Mouse (Mus musculus): ENCODE results near the gene Psmb6.
"Not testable (repeated sequence)": the region's sequence is repeated elsewhere in the genome, so short reads cannot be mapped to it uniquely, and the experiment has no call there.

Psmb6 gene

DNA sequence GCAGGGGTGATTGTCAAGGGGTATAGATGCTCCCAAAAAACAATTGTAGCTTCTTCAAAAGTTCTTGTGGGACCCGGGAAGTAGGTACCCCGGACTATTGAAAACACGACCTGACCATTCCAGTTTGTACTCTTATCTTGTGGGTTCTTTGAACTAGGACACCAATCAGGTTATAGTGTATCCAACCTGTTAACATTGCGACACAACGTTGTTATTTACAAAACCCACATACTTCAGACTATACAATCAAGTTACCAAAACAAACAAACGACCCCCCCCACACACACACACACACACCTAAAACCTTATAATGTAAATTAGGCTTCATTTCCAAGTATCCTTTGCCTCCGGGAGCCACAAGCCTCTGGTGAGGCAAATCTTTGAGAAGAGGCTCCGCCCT, 385 bp upstream of the Psmb6 start:
- no peak for DNase-seq

DNA sequence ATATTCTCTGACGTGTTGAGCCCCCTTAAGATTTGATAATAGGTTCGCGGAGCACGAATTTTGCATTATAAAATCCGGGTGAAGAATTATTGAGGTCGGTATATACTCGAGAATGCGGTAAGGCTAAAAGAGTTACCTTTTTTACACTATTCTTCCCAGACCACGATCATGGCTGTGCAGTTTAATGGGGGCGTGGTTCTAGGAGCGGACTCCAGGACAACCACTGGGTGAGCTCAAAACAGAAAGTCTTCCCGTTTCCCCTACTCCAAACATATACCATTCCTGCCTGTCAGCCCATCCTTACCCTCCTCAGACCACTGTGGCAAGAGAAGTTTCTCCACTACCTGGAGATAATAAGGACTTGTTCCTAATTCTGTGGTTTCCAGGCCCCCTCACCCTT, 559 bp downstream of the Psmb6 start:
- no peak for DNase-seq

DNA sequence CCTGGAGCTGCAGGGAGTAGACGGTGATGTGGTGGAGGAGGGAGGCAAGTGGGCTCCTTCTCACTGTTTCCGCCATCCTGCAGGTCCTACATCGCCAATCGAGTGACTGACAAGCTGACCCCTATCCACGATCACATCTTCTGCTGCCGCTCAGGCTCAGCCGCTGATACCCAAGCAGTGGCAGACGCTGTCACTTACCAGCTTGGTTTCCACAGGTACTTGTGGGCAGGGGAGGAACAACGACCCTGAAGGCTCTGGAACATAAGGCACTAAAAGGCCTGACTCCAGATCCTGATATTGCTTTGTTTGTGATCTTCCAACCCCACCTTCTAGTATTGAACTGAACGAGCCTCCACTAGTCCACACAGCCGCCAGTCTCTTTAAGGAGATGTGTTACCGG, 1.0 kb downstream of the Psmb6 start:
- DNase-seq, result no peak

DNA sequence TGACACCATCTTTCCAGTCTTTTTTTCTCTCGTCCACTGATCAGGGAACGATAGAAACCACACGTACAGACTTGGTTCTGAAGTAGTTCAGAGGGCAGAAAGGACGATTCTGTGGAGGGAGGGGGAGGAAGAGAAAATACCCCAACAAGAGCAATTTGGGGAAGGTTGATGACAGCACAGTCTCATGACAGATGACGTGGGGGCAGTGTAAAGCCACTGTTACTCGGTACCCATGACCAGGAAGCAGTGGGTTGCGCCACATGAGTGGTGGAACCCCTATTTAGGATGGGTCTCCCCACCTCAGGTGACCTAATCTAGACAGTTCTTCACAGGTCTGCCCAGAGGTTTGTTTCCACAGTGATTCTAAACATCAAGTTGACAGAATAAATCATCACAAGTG, 3.4 kb downstream of the Psmb6 start:
- peak; percentile 45 for DNase-seq

DNA sequence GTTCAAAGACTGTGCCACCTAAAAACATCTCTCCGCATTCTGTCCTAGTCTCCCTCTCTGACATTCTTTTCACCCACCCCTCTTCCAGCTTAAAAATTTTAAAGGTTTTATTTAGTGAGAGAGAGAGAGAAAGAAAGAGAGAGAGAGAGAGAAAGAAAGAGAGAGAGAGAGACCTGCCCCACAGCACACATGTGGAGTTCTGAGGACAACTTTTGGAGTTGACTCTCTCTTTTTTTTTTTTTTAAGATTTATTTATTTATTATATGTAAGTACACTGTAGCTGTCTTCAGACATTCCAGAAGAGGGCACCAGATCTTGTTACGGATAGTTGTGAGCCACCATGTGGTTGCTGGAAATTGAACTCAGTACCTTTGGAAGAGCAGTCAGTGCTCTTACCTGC, 5.9 kb downstream of the Psmb6 start:
- not testable (repeated sequence) for DNase-seq

DNA sequence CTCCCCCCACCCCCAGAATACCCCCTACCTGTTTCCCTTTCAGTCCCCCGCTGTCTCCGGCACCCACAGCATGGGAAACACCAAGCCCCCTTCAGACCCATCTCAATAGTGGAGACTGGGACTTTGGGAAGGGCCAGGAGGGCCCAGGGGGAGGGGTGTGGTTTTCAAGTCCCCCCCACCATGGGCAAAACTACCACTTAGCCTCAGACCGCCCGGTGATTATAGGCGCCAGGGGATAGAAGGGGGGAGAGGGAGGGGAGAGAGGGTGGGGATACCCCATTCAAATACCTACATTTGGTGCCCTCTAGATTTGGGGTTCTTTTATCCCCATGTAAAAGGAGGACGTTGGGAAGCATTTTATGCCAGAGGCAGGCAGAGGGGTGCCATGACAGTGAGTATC, 7.7 kb downstream of the Psmb6 start, which contains the start of gene Gm40193:
Gm40193 (minus strand) TSS at position 101 of the 400 bp plus-strand sequence.
- no peak for DNase-seq

DNA sequence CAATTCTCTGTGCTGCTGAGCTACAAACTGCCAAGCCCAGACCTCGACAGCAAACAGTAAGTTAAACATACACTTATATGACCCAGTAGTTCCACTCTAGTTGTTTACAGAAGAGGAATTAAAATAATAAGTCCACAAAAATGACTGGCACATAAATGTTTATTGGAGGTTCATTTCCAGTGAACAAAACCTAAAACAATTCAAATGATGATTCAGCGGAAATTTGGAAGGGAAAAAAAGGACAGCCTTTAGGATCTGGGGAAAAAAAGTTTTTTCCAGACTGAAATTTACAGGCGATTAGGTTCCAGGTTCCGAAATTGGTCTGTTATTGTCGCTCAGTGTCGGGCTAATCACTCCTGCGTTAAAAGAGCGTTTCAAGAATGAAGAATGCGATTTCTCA, 14.3 kb downstream of the Psmb6 start:
- no peak for DNase-seq

DNA sequence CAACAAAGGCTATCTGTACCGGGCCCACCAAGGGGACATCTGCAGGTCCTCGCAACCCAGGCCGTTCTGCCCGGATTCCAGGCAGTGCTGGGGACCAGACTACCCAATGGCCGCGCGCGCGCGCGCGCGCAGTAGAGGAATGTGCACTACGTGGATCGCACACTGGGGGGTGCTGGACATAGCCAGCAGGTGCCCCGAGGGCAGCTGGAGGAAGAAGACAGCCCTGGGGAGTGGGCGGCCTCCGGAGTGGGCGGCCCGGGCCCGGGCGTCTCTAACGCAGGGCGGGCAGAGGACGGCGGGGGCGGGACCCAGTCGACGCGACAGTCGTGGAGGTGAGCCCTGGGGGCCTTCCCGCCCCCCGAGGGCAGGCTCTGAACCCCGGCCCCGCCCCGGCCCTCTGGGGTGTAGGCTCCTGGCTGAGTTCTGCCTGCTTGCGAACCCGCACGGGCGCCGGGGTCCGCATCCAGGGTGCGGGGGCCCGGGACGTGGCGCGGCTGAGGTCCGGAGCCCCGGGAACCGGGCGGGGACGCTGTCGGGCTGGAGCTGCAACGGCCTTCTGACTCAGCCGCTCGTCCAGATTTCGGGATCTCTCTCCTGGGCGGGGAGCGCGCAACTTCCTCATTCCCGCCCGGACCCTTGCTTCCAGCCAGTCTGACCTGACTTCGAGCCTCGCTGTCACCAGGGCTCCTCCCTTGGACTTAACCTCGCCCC, 14.9 kb downstream of the Psmb6 start, which contains the start of gene Pld2:
Pld2 (plus strand) TSS at position 188 of the 711 bp plus-strand sequence.
- DNase-seq, result peak; percentile 96

DNA sequence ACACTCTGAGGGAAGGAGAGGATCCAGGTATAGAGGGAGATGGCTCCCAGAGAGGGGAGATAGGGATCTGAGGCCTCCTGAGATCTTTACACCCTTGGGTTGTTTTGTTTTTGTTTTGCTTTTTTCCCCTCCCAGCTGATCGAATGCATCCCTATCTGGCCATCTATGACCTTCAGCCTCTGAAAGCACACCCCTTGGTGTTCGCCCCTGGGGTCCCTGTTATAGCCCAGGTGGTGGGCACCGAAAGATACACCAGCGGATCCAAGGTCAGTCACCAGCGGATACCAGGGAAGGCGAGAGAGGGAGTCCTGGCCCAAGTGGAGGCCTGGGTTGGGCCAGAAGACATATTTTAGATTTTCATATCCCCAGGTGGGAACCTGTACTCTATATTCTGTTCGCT, 15.8 kb downstream of the Psmb6 start:
- no peak for DNase-seq

DNA sequence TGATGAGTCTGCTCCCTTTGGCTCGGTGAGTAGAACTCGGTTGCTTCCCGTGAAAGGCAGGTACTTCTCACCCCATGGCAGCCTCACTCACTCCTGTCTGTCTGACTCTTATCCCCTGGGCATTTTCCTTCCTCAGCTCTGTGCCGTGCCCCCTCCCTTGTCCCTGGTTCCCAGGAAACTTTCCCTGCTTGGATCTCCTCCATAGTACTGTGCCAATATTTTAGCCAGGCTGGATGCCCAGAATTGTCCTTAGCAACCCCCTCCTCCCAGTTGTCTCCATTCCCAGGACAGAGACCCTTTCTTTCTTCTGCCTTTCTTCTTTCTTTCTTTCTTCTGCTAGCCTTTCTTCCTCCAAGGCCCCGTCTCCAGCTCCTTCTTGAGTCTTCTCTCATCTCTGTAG, 16.2 kb downstream of the Psmb6 start:
- no peak for DNase-seq

DNA sequence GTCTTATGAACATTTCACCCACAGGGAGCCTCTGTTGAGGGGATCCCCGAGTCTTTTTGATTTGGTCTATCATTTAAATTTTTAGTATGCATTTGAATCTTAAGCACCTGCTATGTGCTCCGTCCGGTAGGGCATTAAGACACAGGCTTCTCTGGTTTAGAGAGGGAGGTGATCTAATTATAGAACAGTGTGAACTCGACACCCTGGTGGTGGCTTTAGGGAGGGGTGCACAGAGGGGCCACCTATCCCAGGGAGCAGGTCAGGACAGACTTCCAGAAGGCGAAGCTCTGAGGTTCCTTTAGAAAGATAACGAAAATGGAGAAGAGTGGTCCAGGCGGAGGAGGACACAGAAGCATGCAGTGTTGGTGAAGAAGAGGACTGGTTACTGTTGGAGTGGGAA, 19.3 kb downstream of the Psmb6 start:
- no peak for DNase-seq

DNA sequence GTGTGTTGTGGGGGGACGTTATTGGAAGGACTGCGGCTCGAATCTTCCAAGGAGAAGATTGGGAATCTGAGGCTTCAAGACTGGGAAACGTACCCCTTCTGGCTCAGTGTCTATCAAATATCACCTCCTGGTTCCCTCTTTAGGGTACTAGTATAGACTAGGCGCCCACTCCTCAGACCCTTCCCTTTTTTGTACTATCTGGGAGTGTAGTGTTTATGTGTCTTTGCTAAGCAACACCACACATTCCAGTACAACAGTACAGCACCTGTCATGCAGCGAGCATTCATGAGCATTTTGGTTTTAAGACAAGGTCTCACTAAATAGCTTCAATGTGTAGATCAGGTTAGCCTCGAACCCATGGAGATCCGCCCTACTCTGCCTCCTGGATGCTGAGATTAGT, 26.4 kb downstream of the Psmb6 start:
- DNase-seq, result peak; percentile 22

DNA sequence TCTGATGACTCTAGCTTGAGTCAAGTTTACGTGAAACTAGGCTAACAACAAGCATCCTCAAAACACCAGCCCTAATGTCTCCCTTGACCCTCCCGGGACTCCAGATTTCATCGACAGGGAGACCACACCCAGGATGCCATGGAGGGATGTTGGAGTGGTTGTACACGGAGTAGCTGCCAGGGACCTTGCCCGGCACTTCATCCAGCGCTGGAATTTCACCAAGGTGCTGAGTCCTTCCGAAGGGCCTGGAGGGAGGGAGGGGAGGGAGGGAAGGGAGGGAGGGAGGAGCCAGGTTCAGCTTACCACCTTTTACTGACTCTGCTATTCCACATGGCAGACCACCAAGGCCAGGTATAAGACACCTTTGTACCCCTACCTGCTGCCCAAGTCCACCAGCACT, 28.8 kb downstream of the Psmb6 start:
- no peak for DNase-seq

DNA sequence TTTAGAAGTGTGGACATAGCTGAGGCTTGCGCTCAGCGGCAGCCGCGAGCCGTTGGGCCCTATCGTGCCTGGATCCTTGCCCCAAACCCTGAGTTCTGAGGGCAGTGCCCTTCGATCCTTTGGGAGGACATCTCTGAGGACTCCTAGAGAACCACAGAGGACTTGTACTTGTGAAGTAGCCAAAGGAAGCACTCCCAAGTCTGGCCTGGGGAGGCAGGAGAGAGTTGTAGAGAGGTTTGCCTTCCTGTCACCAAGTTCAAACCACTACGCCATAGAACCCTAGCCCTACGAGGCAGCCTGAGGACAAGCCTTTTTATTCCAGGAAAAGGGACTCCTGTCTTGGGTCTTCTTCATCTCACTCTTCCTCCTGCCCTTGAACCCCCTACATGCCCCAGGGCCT, 32.4 kb downstream of the Psmb6 start:
- no peak for DNase-seq

DNA sequence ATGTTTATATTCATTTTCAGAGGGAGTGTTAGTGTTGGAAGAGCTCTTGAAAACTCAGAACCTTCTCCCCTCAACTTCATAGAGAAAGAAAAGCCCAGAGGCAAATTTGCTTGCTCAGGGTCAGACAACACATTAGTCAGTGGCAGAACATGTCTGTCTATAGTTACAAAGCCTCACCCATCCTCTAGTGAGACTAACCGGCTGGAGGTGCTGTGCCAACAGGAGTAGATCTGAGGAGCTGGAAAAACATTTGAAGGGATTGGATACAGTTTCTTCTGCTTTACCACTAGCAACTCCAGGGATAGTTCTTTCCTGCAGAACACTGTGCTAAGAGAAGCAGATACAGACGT, 36.7 kb downstream of the Psmb6 start:
- DNase-seq, result no peak

DNA sequence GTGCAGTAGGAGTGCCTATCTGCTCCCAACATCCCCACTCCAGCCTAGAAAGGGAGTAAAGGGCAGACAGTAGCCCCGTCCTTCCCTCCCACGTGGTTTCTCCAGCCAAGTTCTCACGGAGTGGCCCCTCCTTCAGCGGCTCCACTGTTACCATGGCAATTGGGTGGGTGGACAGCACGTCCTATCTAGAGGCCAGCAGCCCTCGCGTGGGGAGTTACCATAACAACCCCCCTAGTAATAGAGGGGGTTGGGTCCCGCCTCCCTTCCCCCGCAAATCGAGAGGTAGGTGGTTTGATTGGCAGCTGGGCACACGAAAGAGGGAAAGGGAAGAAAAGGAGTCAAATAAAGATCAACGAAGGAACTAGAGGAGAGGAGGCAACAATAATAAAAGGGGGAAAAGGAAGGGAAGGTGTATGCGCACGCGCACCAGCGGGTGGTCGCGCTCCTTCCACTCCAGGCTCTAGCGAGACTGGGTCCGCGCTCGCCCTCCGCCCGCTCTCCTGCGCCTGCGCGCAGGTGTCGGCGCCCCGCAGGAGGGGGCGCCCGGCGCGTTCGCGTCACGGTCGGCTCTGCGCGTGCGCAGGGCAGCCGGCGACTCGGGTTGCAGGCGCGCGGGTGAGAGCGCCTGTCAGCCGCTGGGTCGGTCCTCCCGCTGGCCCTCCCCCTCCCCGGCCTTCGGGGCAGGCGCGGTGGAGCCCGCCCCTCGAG, 37.3 kb downstream of the Psmb6 start, which contains the start of gene Mink1:
Mink1 (plus strand) TSS at position 595 of the 708 bp plus-strand sequence.
- peak; percentile 90 for DNase-seq

DNA sequence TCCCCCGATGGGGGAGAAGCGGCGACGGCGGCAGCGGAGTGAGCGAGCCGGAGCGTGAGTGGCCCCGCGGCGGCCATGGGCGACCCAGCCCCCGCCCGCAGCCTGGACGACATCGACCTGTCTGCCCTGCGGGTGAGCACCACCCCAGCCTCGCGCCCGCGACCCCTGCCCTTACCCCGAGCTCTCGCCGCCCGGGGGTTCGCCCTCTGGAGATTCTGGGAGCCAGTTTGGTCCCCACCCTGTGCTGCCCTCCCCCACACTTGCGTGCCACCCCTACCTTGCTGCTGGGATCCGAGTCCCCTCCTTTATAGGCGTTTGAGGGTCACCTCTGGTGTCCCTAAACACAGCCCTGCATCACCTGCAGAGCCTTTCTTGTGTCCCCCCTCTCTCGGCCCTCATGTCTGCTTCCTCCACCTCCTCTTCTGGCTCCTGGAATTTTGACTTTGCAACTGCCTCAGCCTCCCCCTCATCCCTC, 37.9 kb downstream of the Psmb6 start:
- no peak for DNase-seq

DNA sequence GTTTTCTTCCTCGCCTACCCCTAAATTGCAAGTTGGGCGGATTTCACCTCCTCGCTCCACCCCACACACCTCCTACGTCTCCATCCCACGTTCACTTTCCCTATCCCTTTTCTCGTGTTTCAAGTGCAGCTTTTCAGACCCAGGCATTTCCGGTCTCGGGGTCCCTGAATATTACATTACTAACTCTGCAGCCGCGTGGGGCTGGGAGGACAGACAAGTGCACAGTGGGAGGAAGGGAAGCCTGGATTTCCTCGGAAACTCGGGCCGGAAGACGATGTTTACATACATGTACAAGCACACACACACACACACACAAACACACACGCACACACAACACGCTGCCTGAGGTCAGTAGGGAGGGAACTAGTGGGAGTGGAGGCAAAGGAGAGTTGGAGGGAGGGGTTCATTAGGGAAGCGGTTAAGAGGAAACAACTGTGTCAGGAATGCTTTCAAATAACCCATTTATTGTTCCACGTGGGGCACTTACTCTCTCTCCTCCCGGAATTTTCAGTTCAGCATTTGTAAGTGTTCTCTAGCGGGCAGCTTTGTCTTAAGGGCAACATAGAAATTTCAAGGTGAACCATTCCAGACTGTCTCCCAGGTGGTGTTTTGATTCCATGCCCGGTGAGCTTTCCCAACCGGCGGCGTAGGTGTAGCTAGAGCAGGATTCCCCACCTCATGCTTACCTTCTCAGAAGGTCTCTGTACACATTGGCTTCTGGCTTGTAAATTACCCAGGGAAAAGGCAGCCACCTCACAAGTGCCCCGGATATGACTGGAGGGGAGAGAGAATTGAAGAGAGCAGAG, 38.5 kb downstream of the Psmb6 start:
- peak; percentile 86 for DNase-seq

DNA sequence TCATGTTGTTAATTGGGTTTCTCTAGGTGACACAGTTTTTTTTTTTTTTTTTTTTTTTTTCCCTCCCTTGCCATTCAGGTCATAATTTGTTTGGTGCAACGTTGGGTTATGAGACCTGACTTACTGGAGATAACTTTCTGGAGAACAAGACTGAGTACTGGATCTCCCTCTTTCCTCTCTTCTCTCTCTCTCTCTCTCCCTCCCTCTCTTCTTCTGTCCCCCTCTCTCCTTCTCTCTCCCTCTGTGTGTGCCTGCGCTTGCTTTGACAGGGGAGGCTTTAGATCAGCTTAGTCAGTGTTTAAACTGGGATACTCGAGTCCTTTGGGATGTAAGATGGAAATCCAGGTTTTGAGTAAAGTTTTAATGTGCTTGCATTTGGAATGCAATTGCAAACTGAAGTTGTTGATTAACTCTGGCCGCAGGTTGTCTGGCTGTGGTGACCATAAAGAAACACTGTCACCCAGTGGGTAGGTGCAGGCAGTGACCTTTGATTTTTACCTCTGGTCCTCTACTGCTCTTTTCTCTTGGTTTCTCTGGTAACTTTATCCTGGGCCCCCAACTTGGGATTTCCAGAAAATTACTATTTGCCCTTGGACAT, 39.2 kb downstream of the Psmb6 start:
- no peak for DNase-seq

DNA sequence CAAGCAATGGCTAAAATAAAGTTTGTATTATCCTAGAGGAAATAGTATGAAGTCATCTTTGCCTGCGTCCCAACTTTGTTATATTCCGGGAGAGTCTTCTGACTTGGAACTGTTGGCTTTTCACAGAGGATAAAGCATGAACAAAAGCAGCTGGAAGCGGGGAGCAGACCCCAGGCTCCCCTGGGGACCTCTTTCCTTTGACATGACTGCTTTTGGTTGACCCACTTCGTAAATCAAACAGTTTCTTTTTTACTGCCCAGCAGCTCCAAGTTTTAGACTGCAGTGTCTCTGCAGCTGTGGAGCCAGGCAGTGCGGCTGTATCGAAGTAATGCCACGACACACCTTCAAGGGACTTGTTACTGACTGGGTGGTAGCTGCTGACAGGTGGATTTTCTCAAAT, 41.4 kb downstream of the Psmb6 start:
- DNase-seq, result no peak

DNA sequence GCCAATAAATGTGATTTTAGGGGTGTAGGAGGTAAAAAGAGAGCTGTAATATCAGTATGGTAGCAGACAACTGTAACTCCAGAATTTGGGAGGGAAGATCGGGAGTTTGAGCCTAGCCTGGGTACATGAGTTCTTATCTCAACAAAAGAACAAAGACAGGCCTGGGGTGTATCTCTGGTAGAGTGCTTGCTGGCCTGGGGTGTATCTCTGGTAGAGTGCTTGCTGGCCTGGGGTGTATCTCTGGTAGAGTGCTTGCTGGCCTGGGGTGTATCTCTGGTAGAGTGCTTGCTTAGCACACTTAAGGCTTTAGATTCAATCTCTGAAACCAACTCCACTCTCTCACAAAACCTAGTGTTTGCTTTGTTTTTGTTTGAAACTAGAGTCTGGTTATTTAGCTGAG, 45.4 kb downstream of the Psmb6 start:
- DNase-seq, result not testable (repeated sequence)

DNA sequence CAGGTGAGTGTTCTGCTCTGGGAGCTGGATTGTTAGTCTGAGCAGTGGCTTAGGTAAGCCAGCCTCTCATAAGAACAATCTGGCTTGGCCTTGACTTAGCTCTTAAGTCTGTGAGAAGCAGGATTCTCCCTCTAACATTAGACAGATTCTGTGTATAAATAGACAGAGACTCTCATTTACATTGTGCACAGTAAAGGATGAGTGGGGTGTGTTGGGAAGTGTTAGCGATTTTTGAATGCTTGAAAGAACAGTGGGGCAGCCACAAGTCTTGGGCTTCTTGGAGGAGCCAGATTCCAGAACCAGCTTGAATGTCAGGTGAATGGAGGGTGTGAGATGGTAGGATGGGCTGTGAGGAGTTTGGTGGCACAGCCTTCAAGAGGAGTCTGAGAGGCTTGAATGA, 46.5 kb downstream of the Psmb6 start:
- DNase-seq, result no peak

DNA sequence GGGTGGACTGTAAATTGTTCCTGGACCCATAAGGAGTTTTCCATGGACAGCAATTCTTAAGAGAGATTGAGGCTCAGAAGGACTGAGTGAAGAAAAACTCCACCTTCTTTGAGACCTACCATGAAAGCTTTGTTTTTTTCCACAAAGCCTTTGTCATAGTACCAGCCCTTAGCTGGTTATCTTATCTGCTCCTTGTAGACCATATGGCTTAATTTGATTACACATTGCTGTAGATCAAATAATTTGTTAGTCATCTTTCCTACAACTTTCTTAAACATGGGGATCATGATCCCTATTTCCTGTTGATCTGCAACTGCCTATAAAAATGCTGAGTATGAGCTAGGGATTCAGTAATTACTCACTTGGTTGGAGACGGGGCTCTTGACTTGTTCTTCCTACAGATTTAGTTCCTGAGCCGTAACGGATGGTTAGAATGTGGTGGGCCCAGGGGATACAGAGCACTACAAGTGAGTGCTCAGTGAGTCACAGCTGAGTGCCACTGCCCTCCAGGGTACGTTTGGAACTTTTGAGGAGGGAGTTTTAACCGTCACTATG, 47.3 kb downstream of the Psmb6 start:
- no peak for DNase-seq

Data from lung, postnatal 36 days (tissue).